Mouse (Mus musculus) G1E-ER4 (cell line): ENCODE data around the gene Drap1. TPM values are rescaled to one million over a fixed set of nuclear protein-coding genes. Genes with fewer than 3 reads are reported as not detected.

ENCODE experiments used
- GATA1 ChIP-seq: IDR thresholded peaks from one replicate; pipeline ENCODE4 v1.8.0; 2012; ENCODE audit warnings: low read length, inconsistent platforms
- polyA plus RNA-seq: library from polyadenylated mRNA; stranded (reverse); fragments of >175 nt; gene quantifications from 2 replicates; pipeline ENCODE4 v1.2.3, GENCODE M21; 2012

The Drap1 gene
- polyA plus RNA-seq, 1 experiment: 390 TPM

GRCm38 (mm10) chr19:5456922-5457745 lies 32.4 kb upstream of the Drap1 start:
- no peak for TF ChIP-seq GATA1

GRCm38 (mm10) chr19:5456241-5456921 lies 31.6 kb upstream of the Drap1 start:
- no peak for TF ChIP-seq GATA1

- no peak for TF ChIP-seq GATA1
Observed at GRCm38 (mm10) chr19:5455568-5455967, 30.8 kb upstream of the Drap1 start.

- TF ChIP-seq GATA1: no peak
Observed at GRCm38 (mm10) chr19:5455037-5455436, 30.3 kb upstream of the Drap1 start.

- TF ChIP-seq GATA1: no peak
Observed at GRCm38 (mm10) chr19:5451766-5452165, 27.0 kb upstream of the Drap1 start.

GRCm38 (mm10) chr19:5449673-5450072 lies 24.9 kb upstream of the Drap1 start:
- no peak for TF ChIP-seq GATA1

- TF ChIP-seq GATA1: no peak
Observed at GRCm38 (mm10) chr19:5448354-5449150, 23.8 kb upstream of the Drap1 start.

GRCm38 (mm10) chr19:5447515-5448353 lies 23.0 kb upstream of the Drap1 start, which contains the start of gene Fosl1:
Fosl1 (plus strand) TSS chr19:5447547.
- TF ChIP-seq GATA1: no peak

- TF ChIP-seq GATA1: no peak
Observed at GRCm38 (mm10) chr19:5445747-5446146, 21.0 kb upstream of the Drap1 start.

- TF ChIP-seq GATA1: no peak
Observed at GRCm38 (mm10) chr19:5444954-5445353, 20.2 kb upstream of the Drap1 start.

- no peak for TF ChIP-seq GATA1
Observed at GRCm38 (mm10) chr19:5444371-5444908, 19.7 kb upstream of the Drap1 start.

- TF ChIP-seq GATA1: no peak
Observed at GRCm38 (mm10) chr19:5433951-5434350, 9.2 kb upstream of the Drap1 start.

- no peak for TF ChIP-seq GATA1
Observed at GRCm38 (mm10) chr19:5432992-5433852, 8.4 kb upstream of the Drap1 start.

GRCm38 (mm10) chr19:5431911-5432464 lies 7.2 kb upstream of the Drap1 start:
- no peak for TF ChIP-seq GATA1
